10 mouse cellular contexts compared by ENCODE assay signal in genomic region chr2:12023402-12024111, GRCm38 (mm10).
DNase-seq lines count a peak whose midpoint lies in the region; ATAC-seq and TF ChIP-seq lines count a peak whose summit lies in the region.
"Had no signal": no experiment of that assay in that cellular context is flagged by ENCODE, and none has a peak within 500 bp of the region (broad histone marks: within the 10 kb centered on the region; RNA-seq: fewer than 3 reads in every experiment).

No protein-coding gene starts in this region.

- peak; percentile 14 for DNase-seq in midbrain, postnatal 0 days (ENCODE audit: low spot score)
- DNase-seq in midbrain, embryonic 11.5 days (ENCODE audit: low spot score, missing footprints) = no peak
- DNase-seq in heart, postnatal 0 days (ENCODE audit: low spot score) = peak; percentile 55
- peak; percentile 13 for DNase-seq in skeletal muscle tissue, adult 2 months (ENCODE audit: low read depth, low spot score)
- DNase-seq in left cerebral cortex, adult 2 months (ENCODE audit: extremely low spot score in 1 of 2, low spot score in 2 of 2) = no peak
- no peak for DNase-seq in layer of hippocampus, adult 8-10 months (ENCODE audit: low spot score in 2 of 2)

- no peaks in the 10 kb centered on the region for H3K27me3 ChIP-seq in midbrain, postnatal 0 days (ENCODE audit: insufficient read depth, low read length)
- H3K27me3 ChIP-seq in midbrain, embryonic 11.5 days (ENCODE audit: control insufficient read depth, insufficient read depth, low read length) = no peaks in the 10 kb centered on the region
- no peaks in the 10 kb centered on the region for H3K27me3 ChIP-seq in heart, postnatal 0 days (ENCODE audit: control insufficient read depth, insufficient read depth, low read length)
- H3K27me3 ChIP-seq in liver, embryonic 12.5 days (replicated peaks) = no peaks in the 10 kb centered on the region
- H3K27me3 ChIP-seq in forebrain, embryonic 15.5 days = no peaks in the 10 kb centered on the region
- H3K27me3 ChIP-seq: embryonic facial prominence, embryonic 15.5 days had no signal

- no peak overlapping the region for H3K9ac ChIP-seq in midbrain, postnatal 0 days (replicated peaks; ENCODE audit: low read length, poor library complexity, severe bottlenecking)
- H3K9ac ChIP-seq in midbrain, embryonic 11.5 days (ENCODE audit: low read length) = no peak overlapping the region
- H3K9ac ChIP-seq in heart, postnatal 0 days (replicated peaks; ENCODE audit: low read depth, low read length) = no peak overlapping the region
- H3K9ac ChIP-seq in liver, embryonic 12.5 days = no peak overlapping the region
- H3K9ac ChIP-seq in forebrain, embryonic 15.5 days (replicated peaks) = no peak overlapping the region
- H3K9ac ChIP-seq: embryonic facial prominence, embryonic 15.5 days had no signal

- TF ChIP-seq EP300 in heart, postnatal 0 days (IDR thresholded peaks at IDR 0.05; ENCODE audit: low read depth) = 0 out of 2 replicates have a peak, but pooled peaks have one; percentile 42

- intact Hi-C loops in left cerebral cortex, adult 2 months (cut with DNase I) = no loop called here

- H3K4me2 ChIP-seq in midbrain, postnatal 0 days (ENCODE audit: low read depth, low read length, poor library complexity, severe bottlenecking) = no peak overlapping the region
- H3K4me2 ChIP-seq in midbrain, embryonic 11.5 days = no peak overlapping the region
- no peak overlapping the region for H3K4me2 ChIP-seq in heart, postnatal 0 days (ENCODE audit: low read depth, low read length)
- H3K4me2 ChIP-seq in liver, embryonic 12.5 days = no peak overlapping the region
- H3K4me2 ChIP-seq in forebrain, embryonic 15.5 days (replicated peaks) = no peak overlapping the region
- H3K4me2 ChIP-seq: embryonic facial prominence, embryonic 15.5 days had no signal

- no peak for ATAC-seq in midbrain, postnatal 0 days (ENCODE audit: low FRiP score)
- ATAC-seq in midbrain, embryonic 11.5 days (ENCODE audit: low FRiP score) = no peak
- ATAC-seq in heart, postnatal 0 days (ENCODE audit: insufficient read depth, low read depth) = peak; percentile 80
- ATAC-seq in liver, embryonic 12.5 days = no peak
- no peak for ATAC-seq in forebrain, embryonic 15.5 days (replicated peaks)

- H3K4me3 ChIP-seq in midbrain, postnatal 0 days (ENCODE audit: low read depth, low read length) = no peak overlapping the region
- H3K4me3 ChIP-seq in midbrain, embryonic 11.5 days (ENCODE audit: low read depth, low read length) = no peak overlapping the region
- H3K4me3 ChIP-seq in heart, postnatal 0 days (ENCODE audit: low read depth, low read length) = no peak overlapping the region
- H3K4me3 ChIP-seq in liver, embryonic 12.5 days = no peak overlapping the region
- no peak overlapping the region for H3K4me3 ChIP-seq in left cerebral cortex, adult 2 months
- H3K4me3 ChIP-seq in forebrain, embryonic 15.5 days = no peak overlapping the region
- H3K4me3 ChIP-seq: embryonic facial prominence, embryonic 15.5 days had no signal

- no peaks in the 10 kb centered on the region for H3K36me3 ChIP-seq in midbrain, postnatal 0 days (ENCODE audit: insufficient read depth, low read length)
- no peaks in the 10 kb centered on the region for H3K36me3 ChIP-seq in midbrain, embryonic 11.5 days (ENCODE audit: control insufficient read depth, insufficient read depth, low read length)
- no peaks in the 10 kb centered on the region for H3K36me3 ChIP-seq in heart, postnatal 0 days (replicated peaks; ENCODE audit: control insufficient read depth, insufficient read depth, low read length)
- H3K36me3 ChIP-seq in liver, embryonic 12.5 days = no peaks in the 10 kb centered on the region
- H3K36me3 ChIP-seq in forebrain, embryonic 15.5 days = no peaks in the 10 kb centered on the region
- H3K36me3 ChIP-seq: embryonic facial prominence, embryonic 15.5 days; G1E had no signal

- WGBS in midbrain, postnatal 0 days = 51% methylated on average over 10 of the region's 10 CpGs
- 67% methylated on average over 10 of the region's 10 CpGs for WGBS in midbrain, embryonic 11.5 days
- 29% methylated on average over 10 of the region's 10 CpGs for WGBS in heart, postnatal 0 days
- 23% methylated on average over 10 of the region's 10 CpGs for whole genome bisulfite sequencing in liver, embryonic 12.5 days (ENCODE audit: insufficient replicate concordance)
- 71% methylated on average over 10 of the region's 10 CpGs for WGBS in forebrain, embryonic 15.5 days

- H3K27ac ChIP-seq in midbrain, postnatal 0 days (ENCODE audit: low read depth, low read length) = no peak overlapping the region
- no peak overlapping the region for H3K27ac ChIP-seq in midbrain, embryonic 11.5 days (ENCODE audit: low read depth, low read length)
- peak overlapping the region; percentile 49 for H3K27ac ChIP-seq in heart, postnatal 0 days (ENCODE audit: low read depth)
- H3K27ac ChIP-seq in liver, embryonic 12.5 days = peak overlapping the region; percentile 25; the same call in 1 of the 2 replicates
- no peak overlapping the region for H3K27ac ChIP-seq in left cerebral cortex, adult 2 months
- H3K27ac ChIP-seq in forebrain, embryonic 15.5 days (replicated peaks) = no peak overlapping the region
- H3K27ac ChIP-seq: embryonic facial prominence, embryonic 15.5 days had no signal

- TF ChIP-seq CTCF in midbrain, postnatal 0 days (IDR thresholded peaks at IDR 0.05) = no peak
- TF ChIP-seq CTCF in heart, postnatal 0 days (IDR thresholded peaks at IDR 0.05; ENCODE audit: low read depth) = no peak
- no peak for TF ChIP-seq CTCF in left cerebral cortex, adult 2 months (IDR thresholded peaks at IDR 0.05)

- H3K9me3 ChIP-seq in midbrain, postnatal 0 days (ENCODE audit: low read length) = no peaks in the 10 kb centered on the region
- H3K9me3 ChIP-seq in midbrain, embryonic 11.5 days (ENCODE audit: control insufficient read depth, low read length) = no peaks in the 10 kb centered on the region
- H3K9me3 ChIP-seq in heart, postnatal 0 days (replicated peaks; ENCODE audit: control insufficient read depth, low read length) = no peaks in the 10 kb centered on the region
- no peaks in the 10 kb centered on the region for H3K9me3 ChIP-seq in liver, embryonic 12.5 days (replicated peaks)
- H3K9me3 ChIP-seq in forebrain, embryonic 15.5 days = no peaks in the 10 kb centered on the region
- H3K9me3 ChIP-seq: embryonic facial prominence, embryonic 15.5 days; G1E had no signal

- H3K4me1 ChIP-seq in midbrain, postnatal 0 days (ENCODE audit: insufficient read depth, low read length) = no peaks in the 10 kb centered on the region
- no peaks in the 10 kb centered on the region for H3K4me1 ChIP-seq in midbrain, embryonic 11.5 days (ENCODE audit: control insufficient read depth, insufficient read depth, low read length)
- peaks cover 9% of the 10 kb centered on the region; the same call in 1 of the 2 replicates for H3K4me1 ChIP-seq in heart, postnatal 0 days (ENCODE audit: control insufficient read depth, insufficient read depth)
- no peaks in the 10 kb centered on the region for H3K4me1 ChIP-seq in liver, embryonic 12.5 days
- H3K4me1 ChIP-seq in forebrain, embryonic 15.5 days = no peaks in the 10 kb centered on the region
- H3K4me1 ChIP-seq: embryonic facial prominence, embryonic 15.5 days had no signal

Comparison
In these comparisons a context has a peak if more than half of its experiments do, and no peak if none do; other contexts are left out.
1. DNase-seq: peak in midbrain, postnatal 0 days (single experiment), heart, postnatal 0 days (single experiment) and skeletal muscle tissue, adult 2 months (single experiment); none in midbrain, embryonic 11.5 days (single experiment), left cerebral cortex, adult 2 months (0 of 2) and layer of hippocampus, adult 8-10 months (0 of 2).
2. H3K27ac ChIP-seq: peak in heart, postnatal 0 days (single experiment) and liver, embryonic 12.5 days (single experiment); none in midbrain, postnatal 0 days (single experiment), midbrain, embryonic 11.5 days (single experiment), left cerebral cortex, adult 2 months (single experiment) and forebrain, embryonic 15.5 days (single experiment).